Mouse (Mus musculus) heart, postnatal 36 days (tissue): Measurements from ENCODE around the gene Runx3. TPM values are rescaled to one million over a fixed set of nuclear protein-coding genes. Genes with fewer than 3 reads are reported as not detected.

Source experiments
- DNase-seq, 2 experiments: peaks; one replicate each; pipeline ENCODE4 v3.0.0; 2021 to 2022
- intact Hi-C: fragments of 180-260 bp; cut with DNase I; formaldehyde crosslinking; loops from one replicate; pipeline ENCODE4 v1.15.1; 2025
- total RNA-seq, 2 experiments: library from RNA; stranded (reverse); gene quantifications; 2 replicates each; pipeline ENCODE4 v1.2.3; 2021

The Runx3 gene
- total RNA-seq: under 1 TPM; 0.43 to 0.50 TPM

GRCm38 (mm10) chr4:135120342-135121100 is at the start of gene Runx3:
TSS of gene Runx3 (plus strand) at chr4:135120652.
- no peak for DNase-seq
- intact Hi-C loops: no loop called here

- intact Hi-C loops: no loop called here
- no peak for DNase-seq
Measured at GRCm38 (mm10) chr4:135072671-135073070, 47.8 kb upstream of the Runx3 start.

- no peak for DNase-seq
- intact Hi-C loops: no loop called here
Measured at GRCm38 (mm10) chr4:135073523-135073922, 46.9 kb upstream of the Runx3 start.

GRCm38 (mm10) chr4:135074646-135075045 is 45.8 kb upstream of the Runx3 start:
- intact Hi-C loops: no loop called here
- DNase-seq: no peak

- DNase-seq: no peak
- intact Hi-C loops: no loop called here
Measured at GRCm38 (mm10) chr4:135075360-135075759, 45.1 kb upstream of the Runx3 start.

- no peak for DNase-seq
- intact Hi-C loops: no loop called here
Measured at GRCm38 (mm10) chr4:135076611-135077010, 43.8 kb upstream of the Runx3 start.

- DNase-seq: no peak
- intact Hi-C loops: no loop called here
Measured at GRCm38 (mm10) chr4:135077196-135077595, 43.3 kb upstream of the Runx3 start.

GRCm38 (mm10) chr4:135079859-135080640 is 40.4 kb upstream of the Runx3 start:
- DNase-seq: no peak
- intact Hi-C loops: no loop called here

- no peak for DNase-seq
- intact Hi-C loops: no loop called here
Measured at GRCm38 (mm10) chr4:135080641-135080920, 39.9 kb upstream of the Runx3 start.

- DNase-seq: no peak
Measured at GRCm38 (mm10) chr4:135083089-135083488, 37.4 kb upstream of the Runx3 start.

GRCm38 (mm10) chr4:135085077-135085853 is 35.2 kb upstream of the Runx3 start:
- intact Hi-C loops: no loop called here
- DNase-seq: no peak

More at GRCm38 (mm10) chr4:135083089-135083488, 37.4 kb upstream of the Runx3 start:
- intact Hi-C loops: no loop called here

GRCm38 (mm10) chr4:135090613-135091012 is 29.8 kb upstream of the Runx3 start:
- intact Hi-C loops: no loop called here
- DNase-seq: no peak

GRCm38 (mm10) chr4:135092871-135093270 is 27.6 kb upstream of the Runx3 start:
- no peak for DNase-seq

GRCm38 (mm10) chr4:135095693-135096092 is 24.8 kb upstream of the Runx3 start:
- intact Hi-C loops: no loop called here
- DNase-seq: no peak

More at GRCm38 (mm10) chr4:135092871-135093270, 27.6 kb upstream of the Runx3 start:
- intact Hi-C loops: no loop called here

- intact Hi-C loops: no loop called here
- DNase-seq: no peak
Measured at GRCm38 (mm10) chr4:135097910-135098891, 22.3 kb upstream of the Runx3 start.

- intact Hi-C loops: no loop called here
- DNase-seq: no peak
Measured at GRCm38 (mm10) chr4:135102019-135102740, 18.3 kb upstream of the Runx3 start.

- DNase-seq: no peak
- intact Hi-C loops: no loop called here
Measured at GRCm38 (mm10) chr4:135102761-135103160, 17.7 kb upstream of the Runx3 start.

GRCm38 (mm10) chr4:135103800-135104199 is 16.7 kb upstream of the Runx3 start:
- DNase-seq: no peak
- intact Hi-C loops: no loop called here

- intact Hi-C loops: no loop called here
- no peak for DNase-seq
Measured at GRCm38 (mm10) chr4:135106968-135107367, 13.5 kb upstream of the Runx3 start.
